In the genomic region with DNA sequence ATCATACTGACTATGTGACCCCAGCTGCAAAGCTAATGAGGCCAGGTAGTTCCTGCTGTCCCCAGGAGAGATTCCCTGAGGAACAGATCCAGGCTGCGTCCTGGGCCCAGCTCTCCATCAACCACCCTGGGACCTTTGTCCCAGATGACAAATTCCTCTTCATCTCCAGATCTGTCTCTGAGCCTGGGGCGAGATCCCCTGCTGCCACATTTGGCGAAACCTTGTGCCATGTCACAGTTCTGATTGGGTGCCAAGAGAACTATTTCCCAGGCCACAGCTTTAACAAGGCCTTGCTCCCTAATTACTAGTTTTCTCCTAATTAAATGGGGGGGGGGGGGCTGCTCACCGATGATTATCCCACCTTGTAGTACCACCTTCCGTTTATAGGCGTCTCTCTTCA, we compare ENCODE assay signal across 21 mouse cellular contexts.
DNase-seq lines count a peak whose midpoint lies in the region; ATAC-seq and TF ChIP-seq lines count a peak whose summit lies in the region.
"Had no signal": no experiment of that assay in that cellular context is flagged by ENCODE, and none has a peak within 500 bp of the region (broad histone marks: within the 10 kb centered on the region; RNA-seq: fewer than 3 reads in every experiment).

No protein-coding gene starts in this region.

- no peak for TF ChIP-seq EP300 in heart, adult 2 months (IDR thresholded peaks at IDR 0.05; ENCODE audit: insufficient read depth, low read depth, low read length)

- H3K27ac ChIP-seq in forebrain, embryonic 11.5 days (ENCODE audit: low read depth, low read length), result no peak overlapping the region
- H3K27ac ChIP-seq in forebrain, postnatal 0 days (ENCODE audit: low read depth, low read length), result no peak overlapping the region
- H3K27ac ChIP-seq in heart, adult 2 months, result no peak overlapping the region
- H3K27ac ChIP-seq: gastrocnemius, adult 2 months; heart, embryonic 13.5 days; hindbrain, embryonic 14.5 days; kidney, embryonic 15.5 days; liver, embryonic 15.5 days had no signal

- TF ChIP-seq CTCF in forebrain, postnatal 0 days (IDR thresholded peaks at IDR 0.05; ENCODE audit: low read depth), result no peak
- TF ChIP-seq CTCF in heart, adult 2 months (IDR thresholded peaks at IDR 0.05), result no peak

- peaks cover 9% of the 10 kb centered on the region; the same call in 1 of the 2 replicates for H3K4me1 ChIP-seq in forebrain, embryonic 11.5 days (replicated peaks; ENCODE audit: control insufficient read depth, insufficient read depth, low read length)
- H3K4me1 ChIP-seq in forebrain, postnatal 0 days (ENCODE audit: insufficient read depth), result no peaks in the 10 kb centered on the region
- peaks cover 12% of the 10 kb centered on the region for H3K4me1 ChIP-seq in heart, adult 2 months (ENCODE audit: control insufficient read depth, insufficient read depth, low read length)

- no peak overlapping the region for H3K4me2 ChIP-seq in forebrain, embryonic 11.5 days (ENCODE audit: low read depth, low read length, severe bottlenecking)
- H3K4me2 ChIP-seq in forebrain, postnatal 0 days (ENCODE audit: low read depth), result no peak overlapping the region
- H3K4me2 ChIP-seq: heart, embryonic 13.5 days; hindbrain, embryonic 14.5 days; kidney, embryonic 15.5 days; liver, embryonic 15.5 days; lung, embryonic 14.5 days had no signal

- TF ChIP-seq POLR2A in heart, adult 2 months (IDR thresholded peaks at IDR 0.05; ENCODE audit: insufficient read depth, low read depth, low read length), result no peak

- ATAC-seq in forebrain, embryonic 11.5 days (replicated peaks; ENCODE audit: low FRiP score), result no peak
- no peak for ATAC-seq in forebrain, postnatal 0 days
- ATAC-seq: midbrain, embryonic 16.5 days had no signal

- H3K79me2 ChIP-seq in heart, adult 2 months (replicated peaks; ENCODE audit: control insufficient read depth, insufficient read depth, low read length), result no peaks in the 10 kb centered on the region

- H3K36me3 ChIP-seq in forebrain, embryonic 11.5 days (ENCODE audit: control insufficient read depth, insufficient read depth, low read length), result no peaks in the 10 kb centered on the region
- no peaks in the 10 kb centered on the region for H3K36me3 ChIP-seq in forebrain, postnatal 0 days (ENCODE audit: insufficient read depth)
- H3K36me3 ChIP-seq in heart, adult 2 months (ENCODE audit: control insufficient read depth, insufficient read depth, low read length), result no peaks in the 10 kb centered on the region
- H3K36me3 ChIP-seq: heart, embryonic 13.5 days; kidney, embryonic 15.5 days; liver, embryonic 15.5 days had no signal

- peak; percentile 53 for DNase-seq in retina, postnatal 1 day
- DNase-seq in retina, embryonic 14.5 days (ENCODE audit: low spot score), result no peak
- peak; percentile 56 for DNase-seq in forebrain, embryonic 11.5 days (ENCODE audit: low spot score)
- peak; percentile 11 for DNase-seq in forebrain, postnatal 0 days
- DNase-seq in heart, adult 2 months, result no peak
- no peak for DNase-seq in ovary, postnatal 10 days (ENCODE audit: low spot score)
- DNase-seq: B cell, adult 2 months; cerebellum, adult 11-12 months; cerebellum, adult 9-11 months; gastrocnemius, adult 2 months; heart, postnatal 10 days; kidney, adult 18-20 months; kidney, postnatal 36 days; lung, embryonic 14.5 days; lung, postnatal 14 days had no signal

- no peaks in the 10 kb centered on the region for H3K9me3 ChIP-seq in forebrain, embryonic 11.5 days (ENCODE audit: control insufficient read depth, low read length)
- no peaks in the 10 kb centered on the region for H3K9me3 ChIP-seq in forebrain, postnatal 0 days (ENCODE audit: low read length)
- H3K9me3 ChIP-seq: heart, embryonic 13.5 days; kidney, embryonic 15.5 days; liver, embryonic 15.5 days had no signal

- H3K4me3 ChIP-seq in forebrain, embryonic 11.5 days (ENCODE audit: low read depth, low read length), result no peak overlapping the region
- no peak overlapping the region for H3K4me3 ChIP-seq in forebrain, postnatal 0 days (ENCODE audit: low read depth, low read length)
- no peak overlapping the region for H3K4me3 ChIP-seq in heart, adult 2 months
- H3K4me3 ChIP-seq: gastrocnemius, adult 2 months; heart, embryonic 13.5 days; kidney, embryonic 15.5 days; liver, embryonic 15.5 days had no signal

- WGBS in forebrain, embryonic 11.5 days, result 57% methylated on average over 6 of the region's 6 CpGs
- 40% methylated on average over 6 of the region's 6 CpGs for whole genome bisulfite sequencing in forebrain, postnatal 0 days
- WGBS in heart, adult 2 months, result 86% methylated on average over 6 of the region's 6 CpGs

- H3K9ac ChIP-seq in forebrain, embryonic 11.5 days (ENCODE audit: low read length), result no peak overlapping the region
- no peak overlapping the region for H3K9ac ChIP-seq in forebrain, postnatal 0 days
- no peak overlapping the region for H3K9ac ChIP-seq in heart, adult 2 months (ENCODE audit: low read depth, low read length)
- H3K9ac ChIP-seq: heart, embryonic 13.5 days; hindbrain, embryonic 14.5 days; kidney, embryonic 15.5 days; liver, embryonic 15.5 days; lung, embryonic 14.5 days had no signal

- intact Hi-C loops in heart, adult 2 months (cut with DNase I), result no loop called here

- H3K27me3 ChIP-seq in forebrain, embryonic 11.5 days (ENCODE audit: control insufficient read depth, insufficient read depth, low read length), result no peaks in the 10 kb centered on the region
- H3K27me3 ChIP-seq in forebrain, postnatal 0 days (ENCODE audit: insufficient read depth, low read length), result no peaks in the 10 kb centered on the region
- no peaks in the 10 kb centered on the region for H3K27me3 ChIP-seq in heart, adult 2 months (ENCODE audit: control insufficient read depth, insufficient read depth, low read length)
- H3K27me3 ChIP-seq: CH12.LX; heart, embryonic 13.5 days; kidney, embryonic 15.5 days; liver, embryonic 15.5 days had no signal

Comparison
In these comparisons a context has a peak if more than half of its experiments do, and no peak if none do; other contexts are left out.
1. DNase-seq: peak in retina, postnatal 1 day (single experiment), forebrain, embryonic 11.5 days (single experiment) and forebrain, postnatal 0 days (single experiment); none in retina, embryonic 14.5 days (single experiment), heart, adult 2 months (0 of 2) and ovary, postnatal 10 days (single experiment).